Mouse (Mus musculus) megakaryocyte, embryonic 14.5 days (primary cell): Measurements from ENCODE around the gene Fcho2.

Experiments
- FLI1 ChIP-seq: IDR thresholded peaks from 2 replicates; pipeline ENCODE4 v1.6.1; 2012; ENCODE audit warnings: low read length, inconsistent platforms, mixed read lengths
- GATA1 ChIP-seq: IDR thresholded peaks from 3 replicates; pipeline ENCODE4 v1.6.1; 2012; ENCODE audit warnings: mixed read lengths, low read length, inconsistent platforms, borderline replicate concordance

DNA sequence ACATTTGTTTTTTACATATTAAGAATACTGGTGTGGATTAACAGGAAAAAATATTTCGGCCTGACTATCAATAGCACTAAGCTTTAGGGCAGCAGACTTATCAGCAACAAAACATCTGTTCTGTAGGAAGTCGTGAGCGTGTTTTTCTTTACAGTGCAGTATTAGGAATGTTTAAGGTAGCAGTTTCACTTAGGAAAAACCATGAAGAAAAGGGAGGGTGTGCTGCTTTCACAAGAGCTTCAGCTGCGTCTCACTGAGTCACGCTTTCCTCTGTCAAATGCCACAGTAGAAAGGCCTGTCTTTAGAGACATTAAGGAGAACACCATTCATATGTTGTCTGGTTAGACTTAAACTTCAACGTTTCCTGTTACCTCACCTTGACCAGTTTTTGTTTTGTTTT lies 5.1 kb downstream of the Fcho2 start:
- TF ChIP-seq FLI1, result no peak
- TF ChIP-seq GATA1, result no peak
